Mouse (Mus musculus) spleen, adult 10 weeks (tissue): ENCODE data around the gene Bmp10. TPM values are rescaled to one million over a fixed set of nuclear protein-coding genes. Genes with fewer than 3 reads are reported as not detected.

Experiments
- polyA plus RNA-seq: library from polyadenylated mRNA; stranded (reverse); fragments of 350-450 nt; fragmentation: Illumina TruSeq; extraction: RNeasy Lipid Tissue Mini Kit (QIAGEN cat#74804); gene quantifications from one replicate; pipeline ENCODE4 v1.2.3, GENCODE M21; 2015; ENCODE audit warnings: low replicate concordance; ENCODE audit not compliant: insufficient read depth

The Bmp10 gene
- polyA plus RNA-seq: not detected

DNA sequence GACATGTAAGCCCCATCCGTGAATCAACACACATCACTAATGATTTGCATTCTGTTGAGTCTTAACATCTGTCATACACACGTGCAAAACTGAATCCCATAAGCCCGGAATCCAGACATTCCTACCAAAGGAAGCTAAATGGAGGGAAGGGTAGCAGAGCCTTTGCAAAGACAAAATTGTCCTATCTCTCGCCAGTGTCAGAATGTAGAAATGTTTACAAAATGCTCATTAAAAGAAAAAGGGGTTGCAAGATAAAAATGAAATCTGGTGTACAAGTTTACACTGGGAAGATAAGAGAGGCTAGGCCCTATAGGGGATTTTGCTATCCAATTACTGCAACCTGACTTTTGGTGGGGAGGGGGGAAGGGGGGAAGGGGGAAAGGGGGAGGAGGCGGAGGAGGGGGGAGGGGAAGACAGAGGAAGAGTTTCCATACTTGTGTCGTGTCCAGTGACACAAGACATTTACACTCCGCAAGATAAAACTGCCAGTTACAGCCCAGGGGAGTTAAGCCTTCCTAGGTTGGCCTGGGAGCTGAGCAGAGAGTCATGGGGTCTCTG lies at the start of gene Bmp10:
TSS of gene Bmp10 (plus strand) at position 508 of the 558 bp plus-strand sequence.

DNA sequence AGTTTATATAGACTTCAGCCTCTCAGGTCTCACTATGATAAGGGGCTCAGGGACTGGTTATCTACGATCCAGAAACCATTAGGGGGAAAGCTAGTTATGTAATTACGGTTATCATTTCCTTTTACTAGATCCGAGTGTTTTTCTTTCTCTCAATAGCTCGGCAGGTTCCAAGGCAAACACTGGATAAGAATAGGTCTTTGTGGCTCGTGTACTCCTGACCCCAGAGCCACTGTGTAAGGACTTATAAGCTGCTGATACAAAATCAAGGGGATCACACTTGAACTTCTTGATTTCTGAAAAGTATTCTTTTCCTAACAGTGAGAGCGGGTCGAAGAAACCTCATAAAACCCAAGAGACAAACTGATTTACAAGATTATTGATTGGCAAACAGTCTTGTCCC lies 39.9 kb upstream of the Bmp10 start, which contains the start of gene Gkn3:
TSS of gene Gkn3 (minus strand) at position 59 of the 400 bp plus-strand sequence.

Other genes starting within 250 kb of the Bmp10 start
- 22.3 TPM for gene Antxr1, start 93.2 kb upstream of the Bmp10 start, polyA plus RNA-seq
- not detected for gene Gkn1, start 78.1 kb upstream of the Bmp10 start, polyA plus RNA-seq
- gene Gkn2, start 55.6 kb upstream of the Bmp10 start, polyA plus RNA-seq: not detected
- not detected for gene Gkn3, start 40.1 kb upstream of the Bmp10 start, polyA plus RNA-seq
- 101 TPM for gene Arhgap25, start 104.3 kb downstream of the Bmp10 start, polyA plus RNA-seq
- 0.77 TPM for gene Prokr1, start 161.7 kb downstream of the Bmp10 start, polyA plus RNA-seq
- gene Aplf, start 243.2 kb downstream of the Bmp10 start, polyA plus RNA-seq: 11.1 TPM